Mouse (Mus musculus): ENCODE measurements at regions not wholly inside any gene's neighbourhood (a gene's known extent, or its start where the extent isn't known, plus 50 kb on each side); places are given as distances from the start of the nearest gene placed in this dataset.
"Not testable (repeated sequence)": the region's sequence is repeated elsewhere in the genome, so short reads cannot be mapped to it uniquely, and the experiment has no call there.

- no peaks in the 10 kb centered on the region for H3K79me2 ChIP-seq (ENCODE audit: inconsistent target)
- H3K27ac ChIP-seq, result no peak overlapping the region
- H3K4me3 ChIP-seq (ENCODE audit: inconsistent target), result no peak overlapping the region
- 60% methylated on average over 1 of the region's 1 CpGs for WGBS (ENCODE audit: missing documents)
- H3K36me3 ChIP-seq (ENCODE audit: inconsistent target), result no peaks in the 10 kb centered on the region
These were observed 140.7 kb upstream of the Ptgfr start for GRCm38 (mm10) chr3:151978136-151978535.

- no peak overlapping the region for H3K4me3 ChIP-seq (ENCODE audit: inconsistent target)
- H3K36me3 ChIP-seq (ENCODE audit: inconsistent target), result no peaks in the 10 kb centered on the region
- H3K27ac ChIP-seq, result no peak overlapping the region
- H3K79me2 ChIP-seq (ENCODE audit: inconsistent target), result no peaks in the 10 kb centered on the region
- 88% methylated on average over 4 of the region's 4 CpGs for WGBS (ENCODE audit: missing documents)
These were observed 140.2 kb upstream of the Ptgfr start for GRCm38 (mm10) chr3:151977651-151978050.

GRCm38 (mm10) chr3:151949865-151950264 lies 112.4 kb upstream of the Ptgfr start:
- H3K36me3 ChIP-seq (ENCODE audit: inconsistent target), result no peaks in the 10 kb centered on the region
- H3K79me2 ChIP-seq (ENCODE audit: inconsistent target), result no peaks in the 10 kb centered on the region
- WGBS (ENCODE audit: missing documents), result 97% methylated on average over 3 of the region's 3 CpGs
- no peak overlapping the region for H3K4me3 ChIP-seq (ENCODE audit: inconsistent target)
- H3K27ac ChIP-seq, result no peak overlapping the region

GRCm38 (mm10) chr3:151948015-151948645 lies 110.7 kb upstream of the Ptgfr start:
- peak overlapping the region; percentile 55 for H3K27ac ChIP-seq
- WGBS (ENCODE audit: missing documents), result 80% methylated on average over 5 of the region's 5 CpGs
- no peaks in the 10 kb centered on the region for H3K36me3 ChIP-seq (ENCODE audit: inconsistent target)
- no peaks in the 10 kb centered on the region for H3K79me2 ChIP-seq (ENCODE audit: inconsistent target)
- H3K4me3 ChIP-seq (ENCODE audit: inconsistent target), result no peak overlapping the region

- Histone ChIP-seq H3K36me3 (ENCODE audit: inconsistent target) (no peaks in the 10 kb centered on the region), H3K4me3 (ENCODE audit: inconsistent target) (no peak overlapping the region), H3K27ac (no peak overlapping the region), H3K79me2 (ENCODE audit: inconsistent target) (no peaks in the 10 kb centered on the region)
- 98% methylated on average over 3 of the region's 3 CpGs for WGBS (ENCODE audit: missing documents)
These were observed 108.5 kb upstream of the Ptgfr start for GRCm38 (mm10) chr3:151945916-151946315.

GRCm38 (mm10) chr3:151943542-151943941 lies 106.1 kb upstream of the Ptgfr start:
- Histone ChIP-seq H3K27ac (no peak overlapping the region), H3K79me2 (ENCODE audit: inconsistent target) (no peaks in the 10 kb centered on the region), H3K36me3 (ENCODE audit: inconsistent target) (no peaks in the 10 kb centered on the region), H3K4me3 (ENCODE audit: inconsistent target) (no peak overlapping the region)
- WGBS (ENCODE audit: missing documents), result 23% methylated on average over 3 of the region's 3 CpGs

- Histone ChIP-seq H3K36me3 (ENCODE audit: inconsistent target) (no peaks in the 10 kb centered on the region), H3K27ac (no peak overlapping the region), H3K4me3 (ENCODE audit: inconsistent target) (no peak overlapping the region), H3K79me2 (ENCODE audit: inconsistent target) (no peaks in the 10 kb centered on the region)
- WGBS (ENCODE audit: missing documents), result 84% methylated on average over 2 of the region's 2 CpGs
These were observed 101.1 kb upstream of the Ptgfr start for GRCm38 (mm10) chr3:151938472-151939029.

GRCm38 (mm10) chr3:151931656-151932055 lies 94.2 kb upstream of the Ptgfr start:
- Histone ChIP-seq H3K4me3 (ENCODE audit: inconsistent target) (no peak overlapping the region), H3K36me3 (ENCODE audit: inconsistent target) (no peaks in the 10 kb centered on the region), H3K27ac (no peak overlapping the region), H3K79me2 (ENCODE audit: inconsistent target) (no peaks in the 10 kb centered on the region)

GRCm38 (mm10) chr3:151931096-151931495 lies 93.7 kb upstream of the Ptgfr start:
- no peaks in the 10 kb centered on the region for H3K36me3 ChIP-seq (ENCODE audit: inconsistent target)
- no peak overlapping the region for H3K27ac ChIP-seq
- 92% methylated on average over 3 of the region's 3 CpGs for WGBS (ENCODE audit: missing documents)
- no peaks in the 10 kb centered on the region for H3K79me2 ChIP-seq (ENCODE audit: inconsistent target)
- H3K4me3 ChIP-seq (ENCODE audit: inconsistent target), result no peak overlapping the region

- Histone ChIP-seq H3K27ac (no peak overlapping the region), H3K79me2 (ENCODE audit: inconsistent target) (no peaks in the 10 kb centered on the region), H3K36me3 (ENCODE audit: inconsistent target) (no peaks in the 10 kb centered on the region), H3K4me3 (ENCODE audit: inconsistent target) (no peak overlapping the region)
- WGBS (ENCODE audit: missing documents), result 40% methylated on average over 13 of the region's 13 CpGs
These were observed 76.6 kb upstream of the Ptgfr start for GRCm38 (mm10) chr3:151914010-151914513.

GRCm38 (mm10) chr3:151912292-151912691 lies 74.9 kb upstream of the Ptgfr start:
- not testable (repeated sequence) for H3K36me3 ChIP-seq (ENCODE audit: inconsistent target); H3K27ac ChIP-seq; H3K79me2 ChIP-seq (ENCODE audit: inconsistent target); H3K4me3 ChIP-seq (ENCODE audit: inconsistent target)
- 94% methylated on average over 11 of the region's 11 CpGs for WGBS (ENCODE audit: missing documents)

GRCm38 (mm10) chr3:151910851-151911250 lies 73.4 kb upstream of the Ptgfr start:
- Histone ChIP-seq H3K4me3 (ENCODE audit: inconsistent target) (no peak overlapping the region), H3K79me2 (ENCODE audit: inconsistent target) (no peaks in the 10 kb centered on the region), H3K27ac (no peak overlapping the region), H3K36me3 (ENCODE audit: inconsistent target) (no peaks in the 10 kb centered on the region)
- 81% methylated on average over 2 of the region's 2 CpGs for WGBS (ENCODE audit: missing documents)

- 78% methylated on average over 3 of the region's 3 CpGs for WGBS (ENCODE audit: missing documents)
- H3K27ac ChIP-seq, result no peak overlapping the region
- H3K79me2 ChIP-seq (ENCODE audit: inconsistent target), result no peaks in the 10 kb centered on the region
These were observed 71.9 kb upstream of the Ptgfr start for GRCm38 (mm10) chr3:151909344-151909743.

GRCm38 (mm10) chr3:151908886-151909285 lies 71.5 kb upstream of the Ptgfr start:
- H3K27ac ChIP-seq, result no peak overlapping the region
- H3K36me3 ChIP-seq (ENCODE audit: inconsistent target), result no peaks in the 10 kb centered on the region
- no peaks in the 10 kb centered on the region for H3K79me2 ChIP-seq (ENCODE audit: inconsistent target)
- no peak overlapping the region for H3K4me3 ChIP-seq (ENCODE audit: inconsistent target)

More at GRCm38 (mm10) chr3:151909344-151909743, 71.9 kb upstream of the Ptgfr start:
- Histone ChIP-seq H3K36me3 (ENCODE audit: inconsistent target) (no peaks in the 10 kb centered on the region), H3K4me3 (ENCODE audit: inconsistent target) (no peak overlapping the region)

- 98% methylated on average over 4 of the region's 4 CpGs for WGBS (ENCODE audit: missing documents)
- Histone ChIP-seq H3K4me3 (ENCODE audit: inconsistent target) (no peak overlapping the region), H3K36me3 (ENCODE audit: inconsistent target) (no peaks in the 10 kb centered on the region), H3K27ac (no peak overlapping the region), H3K79me2 (ENCODE audit: inconsistent target) (no peaks in the 10 kb centered on the region)
These were observed 68.3 kb upstream of the Ptgfr start for GRCm38 (mm10) chr3:151905775-151906174.

- no peaks in the 10 kb centered on the region for H3K79me2 ChIP-seq (ENCODE audit: inconsistent target)
- H3K4me3 ChIP-seq (ENCODE audit: inconsistent target), result no peak overlapping the region
- 87% methylated on average over 2 of the region's 2 CpGs for WGBS (ENCODE audit: missing documents)
- H3K27ac ChIP-seq, result no peak overlapping the region
- no peaks in the 10 kb centered on the region for H3K36me3 ChIP-seq (ENCODE audit: inconsistent target)
These were observed 65.7 kb upstream of the Ptgfr start for GRCm38 (mm10) chr3:151903169-151903568.

Data from macrophage (primary cell).